Mouse (Mus musculus): Measurements from ENCODE around the gene Tbc1d19.

DNA sequence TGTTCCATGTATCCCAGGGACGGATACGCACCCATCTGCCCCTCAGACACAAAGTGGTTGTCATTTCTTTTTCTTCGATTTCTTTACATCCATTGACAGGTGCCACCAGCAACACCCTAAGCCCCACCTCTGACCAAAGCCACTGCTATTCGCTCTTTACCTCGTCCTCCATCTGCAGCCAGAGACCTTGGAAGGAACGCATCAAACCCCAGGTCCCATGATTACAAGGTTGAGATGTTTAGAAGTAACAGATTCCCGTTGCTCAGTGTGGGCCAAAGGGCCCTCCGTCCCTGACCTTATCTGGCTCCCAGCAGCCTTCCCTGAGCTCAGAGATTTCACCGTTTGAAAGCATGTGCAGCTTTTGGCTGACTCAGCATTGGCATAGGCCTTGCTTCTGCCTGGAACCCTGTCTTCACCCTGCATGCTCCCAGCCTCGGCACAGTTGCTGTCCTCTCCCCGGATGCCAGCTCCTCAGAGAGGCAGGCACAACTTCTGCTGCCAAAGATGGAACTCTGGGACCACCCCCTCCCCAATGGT, 134.0 kb downstream of the Tbc1d19 start:
- TF ChIP-seq POLR2A (IDR thresholded peaks at IDR 0.05; ENCODE audit: borderline replicate concordance, low read depth, low read length) (no peak), CTCF (IDR thresholded peaks at IDR 0.05; ENCODE audit: low read depth, low read length) (no peak)
